Mouse (Mus musculus) kidney, postnatal 0 days (tissue): ENCODE data around the gene Fgfr2. TPM values are rescaled to one million over a fixed set of nuclear protein-coding genes. Genes with fewer than 3 reads are reported as not detected.

ENCODE experiments used
- ATAC-seq: fragments of 200-750 bp; cut with Nextera tagmentation; replicated peaks from 2 replicates; pipeline ENCODE4 v1.8.0; 2017; ENCODE audit warnings: low read depth, moderate number of reproducible peaks, moderate TSS enrichment, moderate library complexity; ENCODE audit not compliant: low FRiP score
- DNase-seq: peaks from one replicate; pipeline ENCODE4 v3.0.0-alpha.2; 2016; ENCODE audit warnings: low spot score
- H3K27ac ChIP-seq: fragments of 300-500 bp; sonication (generic); 2 replicates; pipeline ENCODE4 v1.5.1; 2014; ENCODE audit warnings: mild to moderate bottlenecking
- H3K27me3 ChIP-seq: fragments of 300-500 bp; sonication (generic); 2 replicates; pipeline ENCODE4 v1.6.1; 2014; ENCODE audit warnings: low read length, mixed read lengths; ENCODE audit not compliant: insufficient read depth
- H3K36me3 ChIP-seq: fragments of 300-500 bp; sonication (generic); 2 replicates; pipeline ENCODE4 v1.6.1; 2014; ENCODE audit warnings: low read length, mixed read lengths; ENCODE audit not compliant: insufficient read depth
- H3K4me1 ChIP-seq: fragments of 300-500 bp; sonication (generic); replicated peaks from 2 replicates; pipeline ENCODE4 v1.6.1; 2014; ENCODE audit warnings: antibody characterized with exemption, low read length, mixed read lengths; ENCODE audit not compliant: insufficient read depth
- H3K4me2 ChIP-seq: fragments of 300-500 bp; sonication (generic); 2 replicates; pipeline ENCODE4 v1.6.1; 2014; ENCODE audit warnings: mild to moderate bottlenecking, low read length, moderate library complexity, mixed read lengths
- H3K4me3 ChIP-seq: fragments of 300-500 bp; sonication (generic); replicated peaks from 2 replicates; pipeline ENCODE4 v1.5.1; 2014; ENCODE audit warnings: low read depth, low read length
- H3K9ac ChIP-seq: fragments of 300-500 bp; sonication (generic); 2 replicates; pipeline ENCODE4 v1.6.1; 2014; ENCODE audit warnings: low read depth, low read length
- H3K9me3 ChIP-seq: fragments of 300-500 bp; sonication (generic); replicated peaks from 2 replicates; pipeline ENCODE4 v1.6.1; 2016; ENCODE audit warnings: low read length, inconsistent platforms, mixed read lengths
- CTCF ChIP-seq: IDR thresholded peaks from 2 replicates; pipeline ENCODE4 v1.5.1; 2016; ENCODE audit warnings: antibody characterized with exemption, low read depth, mild to moderate bottlenecking, moderate library complexity
- WGBS: fragments of 180-500 bp; shearing (Covaris S2); extraction: QIAGEN DNeasy Blood & Tissue Kit; methylation state at CpG from one replicate; pipeline ENCODE4 v1.1.7; 2014; 5-methylcytosine and 5-hydroxymethylcytosine counted together
- polyA plus RNA-seq: library from polyadenylated mRNA; unstranded; fragments of >200 nt; fragmentation: Nextera tagmentation; extraction: Ambion mirVana; gene quantifications from 2 replicates; pipeline ENCODE4 v1.2.1, GENCODE M21; 2015

The Fgfr2 gene
- polyA plus RNA-seq, 1 experiment from 2014 or later = 79.8 TPM

DNA sequence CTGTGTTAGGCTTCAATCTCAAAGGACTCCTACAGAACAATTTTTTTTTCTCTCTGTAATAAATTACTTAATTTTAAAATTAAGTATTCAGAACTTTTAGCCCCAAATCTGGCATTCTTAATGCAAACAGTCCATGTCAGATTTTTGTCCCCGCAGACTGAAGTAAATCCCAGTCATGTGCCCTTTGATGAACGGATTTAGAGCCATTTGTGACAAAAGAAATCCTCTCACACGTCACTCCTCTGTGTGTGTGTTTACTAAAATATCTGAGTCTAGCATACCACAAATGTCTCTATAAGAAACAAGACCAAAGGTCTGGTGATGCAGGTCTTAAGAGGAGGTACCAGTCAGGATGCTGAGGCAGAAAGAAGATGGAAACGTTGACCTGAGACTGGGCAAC lies 2906.9 kb downstream of the Fgfr2 start:
- H3K9ac ChIP-seq = no peak overlapping the region
- no peaks in the 10 kb centered on the region for H3K27me3 ChIP-seq
- ATAC-seq (no peak), DNase-seq (no peak)
- peaks cover 5% of the 10 kb centered on the region for H3K4me1 ChIP-seq
- no peak overlapping the region for H3K27ac ChIP-seq
- peaks cover 8% of the 10 kb centered on the region; the same call in 1 of the 2 replicates for H3K36me3 ChIP-seq
- H3K4me2 ChIP-seq = no peak overlapping the region
- TF ChIP-seq CTCF = no peak
- H3K4me3 ChIP-seq = no peak overlapping the region
- WGBS = 47% methylated on average over 4 of the region's 4 CpGs
- no peaks in the 10 kb centered on the region for H3K9me3 ChIP-seq

DNA sequence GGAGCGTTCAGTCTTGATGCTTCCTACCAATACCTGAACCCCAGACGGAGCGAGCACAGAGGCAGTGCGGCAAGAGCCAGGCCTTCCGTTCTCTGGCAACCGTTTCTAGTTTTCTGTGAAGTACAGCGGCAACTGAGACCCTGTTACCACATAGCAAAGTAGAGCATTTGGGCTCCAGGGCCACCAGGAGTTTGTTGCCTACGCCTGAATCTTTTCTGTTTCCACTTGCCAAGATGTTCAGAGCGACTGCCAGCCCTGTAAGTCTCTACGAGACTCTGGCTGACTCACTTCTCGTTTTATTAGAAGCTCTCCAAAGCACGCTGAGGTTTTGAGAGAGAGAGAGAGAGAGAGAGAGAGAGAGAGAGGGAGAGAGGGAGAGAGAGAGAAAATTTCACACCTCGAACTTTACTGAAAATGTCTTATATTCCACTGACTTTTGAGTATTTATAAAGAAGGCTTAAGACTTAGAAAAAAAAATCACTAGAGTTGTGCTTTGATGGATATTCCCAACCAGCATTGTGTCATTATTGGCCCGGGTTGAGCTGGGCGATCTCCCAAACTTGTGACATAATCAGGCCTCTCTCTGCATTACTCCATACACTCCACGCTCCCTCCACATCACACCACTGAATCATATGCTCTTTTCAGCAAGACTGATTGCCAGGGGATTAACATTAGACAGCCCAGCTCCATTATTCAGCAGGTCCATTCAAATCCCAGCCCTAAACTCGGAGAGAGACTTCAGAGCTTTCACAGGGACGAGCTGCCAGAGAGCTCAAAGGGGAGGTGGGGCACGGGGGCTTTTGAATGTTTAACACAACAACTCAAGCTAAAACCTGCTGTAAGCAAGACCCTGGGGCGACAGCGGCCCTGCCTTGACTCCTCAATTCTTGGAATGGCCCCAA lies 2907.6 kb downstream of the Fgfr2 start:
- no peak overlapping the region for H3K27ac ChIP-seq
- H3K27me3 ChIP-seq = no peaks in the 10 kb centered on the region
- 54% methylated on average over 21 of the region's 21 CpGs for WGBS
- H3K4me2 ChIP-seq = no peak overlapping the region
- no peak overlapping the region for H3K9ac ChIP-seq
- TF ChIP-seq CTCF = no peak
- H3K9me3 ChIP-seq = no peaks in the 10 kb centered on the region
- ATAC-seq (no peak), DNase-seq (peak; percentile 53)
- peaks cover 6% of the 10 kb centered on the region for H3K4me1 ChIP-seq
- H3K36me3 ChIP-seq = peaks cover 8% of the 10 kb centered on the region; the same call in 1 of the 2 replicates
- no peak overlapping the region for H3K4me3 ChIP-seq

DNA sequence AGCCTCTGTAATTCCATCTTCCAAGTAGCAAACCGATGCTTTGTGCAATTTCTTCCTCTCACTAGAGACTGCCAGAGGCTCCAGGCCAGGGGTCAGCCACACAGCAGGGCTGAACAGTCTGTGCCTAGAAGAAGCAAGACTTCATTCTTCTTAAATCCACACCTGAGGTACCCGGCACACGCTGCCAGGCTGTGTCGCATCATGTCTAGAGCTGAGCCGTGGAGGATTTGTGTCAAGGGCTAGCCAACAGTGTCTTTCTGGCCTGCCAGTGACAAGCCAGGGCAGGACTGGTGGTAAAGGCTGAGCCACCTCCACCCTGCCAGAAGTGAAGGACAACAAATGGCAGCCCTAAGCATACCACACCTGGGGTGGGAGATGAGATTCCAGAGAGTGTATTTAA lies 2910.0 kb downstream of the Fgfr2 start:
- 90% methylated on average over 5 of the region's 5 CpGs for WGBS
- H3K27me3 ChIP-seq = no peaks in the 10 kb centered on the region
- H3K4me2 ChIP-seq = no peak overlapping the region
- H3K36me3 ChIP-seq = peaks cover 8% of the 10 kb centered on the region; the same call in 1 of the 2 replicates
- DNase-seq = no peak
- H3K9ac ChIP-seq = no peak overlapping the region
- H3K27ac ChIP-seq = no peak overlapping the region
- H3K9me3 ChIP-seq = no peaks in the 10 kb centered on the region
- peaks cover 6% of the 10 kb centered on the region for H3K4me1 ChIP-seq
- no peak overlapping the region for H3K4me3 ChIP-seq
- ATAC-seq = no peak
- TF ChIP-seq CTCF = no peak

DNA sequence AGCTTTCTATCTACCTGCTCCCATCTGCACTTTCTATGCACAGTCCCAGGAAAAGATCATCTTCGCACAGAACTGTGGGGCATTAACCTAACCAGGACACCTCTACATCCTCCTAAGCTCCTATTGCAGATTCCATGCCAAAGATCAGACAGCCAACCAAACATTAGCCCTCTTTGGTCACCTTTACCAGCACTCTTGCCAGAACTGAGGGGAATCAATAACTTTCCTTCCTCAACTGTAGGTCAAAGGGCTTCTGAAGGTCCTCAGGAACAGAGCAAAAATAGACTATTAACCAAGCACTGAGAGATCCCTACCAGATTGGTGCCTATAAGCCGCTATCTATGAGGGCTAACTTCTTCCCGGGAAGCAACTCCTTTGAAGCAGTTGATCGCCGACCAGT lies 2911.7 kb downstream of the Fgfr2 start:
- 73% methylated on average over 5 of the region's 5 CpGs for WGBS
- no peak for ATAC-seq

DNA sequence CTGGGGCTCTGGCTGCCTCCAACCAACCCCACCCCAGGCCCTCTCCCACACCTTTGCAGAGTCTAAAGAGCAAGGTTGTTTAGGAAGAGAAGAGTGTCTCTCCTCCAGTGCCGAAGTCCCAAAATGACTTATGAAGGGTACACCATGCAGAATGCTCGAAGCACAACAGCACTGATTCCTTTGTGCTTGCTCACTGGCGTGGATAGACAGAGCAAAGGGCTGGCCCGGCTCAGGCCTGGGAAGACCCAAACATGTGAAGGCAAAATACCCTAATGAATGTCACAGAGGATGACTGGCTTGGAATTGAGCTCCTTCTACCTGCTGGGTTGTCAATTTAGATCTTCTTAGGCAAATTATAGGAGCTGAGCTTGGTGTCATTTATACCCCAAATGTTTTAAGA lies 2914.5 kb downstream of the Fgfr2 start:
- H3K4me1 ChIP-seq = peaks cover 26% of the 10 kb centered on the region
- no peak overlapping the region for H3K4me2 ChIP-seq
- H3K27me3 ChIP-seq = no peaks in the 10 kb centered on the region
- no peaks in the 10 kb centered on the region for H3K9me3 ChIP-seq
- no peak for DNase-seq
- H3K27ac ChIP-seq = peak overlapping the region; percentile 55; the same call in 1 of the 2 replicates
- H3K36me3 ChIP-seq = no peaks in the 10 kb centered on the region
- no peak overlapping the region for H3K4me3 ChIP-seq
- WGBS = 67% methylated on average over 4 of the region's 4 CpGs
- ATAC-seq = no peak
- no peak overlapping the region for H3K9ac ChIP-seq
- TF ChIP-seq CTCF = no peak

More for the DNA sequence above, 2911.7 kb downstream of the Fgfr2 start:
- TF ChIP-seq CTCF = no peak
- Histone ChIP-seq H3K9me3 (no peaks in the 10 kb centered on the region), H3K4me3 (no peak overlapping the region), H3K36me3 (peaks cover 8% of the 10 kb centered on the region; the same call in 1 of the 2 replicates), H3K27me3 (no peaks in the 10 kb centered on the region), H3K9ac (no peak overlapping the region), H3K4me1 (peaks cover 17% of the 10 kb centered on the region), H3K27ac (no peak overlapping the region), H3K4me2 (no peak overlapping the region)
- no peak for DNase-seq

DNA sequence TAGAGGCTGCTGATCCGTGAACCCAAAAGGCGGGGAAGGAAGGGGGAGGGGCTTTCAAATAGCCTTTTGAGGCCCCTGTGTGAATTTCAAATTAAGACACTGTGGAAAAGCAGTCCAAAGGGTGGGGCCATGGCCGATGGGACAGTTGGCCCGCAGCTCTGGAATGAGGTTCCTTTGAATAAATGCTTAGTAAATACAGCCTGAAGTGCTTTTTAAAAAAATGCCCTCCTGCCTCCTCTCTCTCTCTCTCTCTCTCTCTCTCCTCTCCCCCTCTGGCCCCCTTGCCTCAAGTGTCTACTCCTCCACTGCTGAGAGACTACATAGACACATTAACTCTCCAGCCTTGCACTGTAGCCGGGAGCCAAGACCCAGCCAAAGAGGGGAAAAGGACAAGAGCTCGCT lies 2917.0 kb downstream of the Fgfr2 start:
- Histone ChIP-seq H3K27me3 (no peaks in the 10 kb centered on the region), H3K36me3 (no peaks in the 10 kb centered on the region), H3K9me3 (no peaks in the 10 kb centered on the region), H3K27ac (peak overlapping the region; percentile 64; the same call in 1 of the 2 replicates), H3K4me2 (0 out of 2 replicates have a peak overlapping the region, but pooled peaks have one; percentile 13), H3K9ac (no peak overlapping the region), H3K4me3 (no peak overlapping the region), H3K4me1 (peaks cover 23% of the 10 kb centered on the region)
- WGBS = 17% methylated on average over 6 of the region's 6 CpGs
- ATAC-seq = no peak
- no peak for TF ChIP-seq CTCF
- peak; percentile 50 for DNase-seq
